Mouse (Mus musculus): Measurements from ENCODE around the gene Ggt6. TPM values are rescaled to one million over a fixed set of nuclear protein-coding genes. Genes with fewer than 3 reads are reported as not detected.

Ggt6 gene
- total and polyA plus RNA-seq, 3 experiments: 0.04 TPM; not detected in 2

DNA sequence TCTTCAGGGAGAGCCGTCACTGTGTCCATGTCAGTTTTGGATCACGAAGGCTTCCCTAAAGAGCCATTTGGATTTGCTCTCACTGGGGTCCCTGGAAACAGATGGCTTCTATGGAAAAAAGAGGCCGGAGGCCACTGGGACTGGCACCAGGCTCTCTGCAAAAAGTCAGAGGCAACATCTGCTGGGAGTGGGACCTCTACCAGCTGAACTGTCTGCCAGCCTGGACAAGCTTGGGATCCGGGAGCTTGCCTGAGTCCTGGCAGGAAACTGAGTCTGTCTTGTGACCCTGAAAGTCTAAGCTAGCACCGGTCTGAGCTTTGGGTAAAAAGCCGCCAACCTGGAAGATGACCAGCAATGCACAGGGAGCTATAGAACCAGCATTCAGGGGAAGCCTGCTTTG lies 36.1 kb downstream of the Ggt6 start:
- no peak overlapping the region for H3K9ac ChIP-seq (ENCODE audit: control insufficient read depth, low read depth, low read length, poor library complexity, severe bottlenecking)
- no peak overlapping the region for H3K4me3 ChIP-seq (ENCODE audit: control insufficient read depth in 1 of 2, insufficient read depth in 1 of 2, low read depth in 2 of 2, low read length in 2 of 2)
- H3K4me1 ChIP-seq (ENCODE audit: control insufficient read depth in 1 of 2, insufficient read depth in 2 of 2, low read length in 2 of 2): peaks cover 24 to 61% of the 10 kb centered on the region in 2 experiments
- peaks cover 0 to 34% of the 10 kb centered on the region in 2 experiments; a peak in 2 of 4 replicates for H3K36me3 ChIP-seq (ENCODE audit: control insufficient read depth in 1 of 2, insufficient read depth in 2 of 2, low read length in 2 of 2)
- TF ChIP-seq MYC (IDR thresholded peaks at IDR 0.05; ENCODE audit: low read depth, low read length) (no peak), TAL1 (IDR thresholded peaks at IDR 0.05; ENCODE audit: low read length) (no peak), ZC3H11A (IDR thresholded peaks at IDR 0.05; ENCODE audit: low read depth, low read length) (no peak), NELFE (IDR thresholded peaks at IDR 0.05; ENCODE audit: low read depth, low read length) (no peak), GATA1 (IDR thresholded peaks at IDR 0.05; ENCODE audit: low read depth, low read length) (no peak), TCF12 (IDR thresholded peaks at IDR 0.05; ENCODE audit: low read depth, low read length) (no peak), HCFC1 (IDR thresholded peaks at IDR 0.05; ENCODE audit: low read depth, low read length) (no peak), SMC3 (IDR thresholded peaks at IDR 0.05; ENCODE audit: low read depth, low read length) (no peak), UBTF (IDR thresholded peaks at IDR 0.05; ENCODE audit: borderline replicate concordance, insufficient read depth, low read depth, low read length) (no peak), E2F4 (IDR thresholded peaks at IDR 0.05; ENCODE audit: borderline replicate concordance, low read depth, low read length) (no peak), BHLHE40 (IDR thresholded peaks at IDR 0.05; ENCODE audit: borderline replicate concordance, low read depth, low read length) (no peak)
- DNase-seq (ENCODE audit: low read depth, low spot score): no peak
- H3K9me3 ChIP-seq (replicated peaks; ENCODE audit: insufficient read depth, low read length): no peaks in the 10 kb centered on the region
- no peak overlapping the region for H3K27ac ChIP-seq (ENCODE audit: control insufficient read depth, low read depth, low read length)
- no peaks in the 10 kb centered on the region for H3K27me3 ChIP-seq (ENCODE audit: control insufficient read depth in 1 of 2, insufficient read depth in 2 of 2, low read length in 2 of 2)
- H3K79me2 ChIP-seq (ENCODE audit: control insufficient read depth, insufficient read depth, low read length, poor library complexity): no peaks in the 10 kb centered on the region

- no peaks in the 10 kb centered on the region for H3K27me3 ChIP-seq (ENCODE audit: control insufficient read depth in 1 of 2, insufficient read depth in 2 of 2, low read length in 2 of 2)
- H3K4me1 ChIP-seq (ENCODE audit: control insufficient read depth in 1 of 2, insufficient read depth in 2 of 2, low read length in 2 of 2): peaks cover 18 to 53% of the 10 kb centered on the region in 2 experiments
Observed at GRCm38 (mm10) chr11:72473540-72473939, 38.2 kb downstream of the Ggt6 start.

More at GRCm38 (mm10) chr11:72473540-72473939, 38.2 kb downstream of the Ggt6 start:
- TF ChIP-seq MAFK (IDR thresholded peaks at IDR 0.05; ENCODE audit: borderline replicate concordance, low read depth, low read length) (no peak), CTCF (IDR thresholded peaks at IDR 0.05 in 2 of 3, conservative IDR thresholded peaks at IDR 0.05 in 1 of 3; ENCODE audit: control insufficient read depth in 1 of 3, insufficient read depth in 1 of 3, low read depth in 2 of 3, low read length in 3 of 3, poor library complexity in 1 of 3, severe bottlenecking in 1 of 3) (no peak), RCOR1 (IDR thresholded peaks at IDR 0.05; ENCODE audit: low read depth, low read length) (no peak), E2F4 (IDR thresholded peaks at IDR 0.05; ENCODE audit: borderline replicate concordance, low read depth, low read length) (no peak), ZC3H11A (IDR thresholded peaks at IDR 0.05; ENCODE audit: low read depth, low read length) (no peak), CHD1 (IDR thresholded peaks at IDR 0.05; ENCODE audit: low read depth, low read length) (no peak), SMC3 (IDR thresholded peaks at IDR 0.05; ENCODE audit: low read depth, low read length) (no peak), POLR2AphosphoS2 (IDR thresholded peaks at IDR 0.05; ENCODE audit: low read length) (no peak), GATA1 (IDR thresholded peaks at IDR 0.05; ENCODE audit: low read depth, low read length) (no peak), NRF1 (IDR thresholded peaks at IDR 0.05; ENCODE audit: insufficient read depth, low read depth, low read length, poor library complexity, severe bottlenecking) (no peak), CHD2 (IDR thresholded peaks at IDR 0.05; ENCODE audit: low read length) (no peak), UBTF (IDR thresholded peaks at IDR 0.05; ENCODE audit: borderline replicate concordance, insufficient read depth, low read depth, low read length) (no peak), ZNF384 (IDR thresholded peaks at IDR 0.05; ENCODE audit: low read depth, low read length) (no peak), USF1 (IDR thresholded peaks at IDR 0.05; ENCODE audit: low read depth, low read length) (no peak)
- no peak overlapping the region for H3K4me3 ChIP-seq (ENCODE audit: control insufficient read depth in 1 of 2, insufficient read depth in 1 of 2, low read depth in 2 of 2, low read length in 2 of 2)
- H3K9ac ChIP-seq (ENCODE audit: control insufficient read depth, low read depth, low read length, poor library complexity, severe bottlenecking): no peak overlapping the region
- no peak overlapping the region for H3K27ac ChIP-seq (ENCODE audit: control insufficient read depth, low read depth, low read length)
- no peaks in the 10 kb centered on the region for H3K79me2 ChIP-seq (ENCODE audit: control insufficient read depth, insufficient read depth, low read length, poor library complexity)
- peaks cover 0 to 28% of the 10 kb centered on the region in 2 experiments; a peak in 2 of 4 replicates for H3K36me3 ChIP-seq (ENCODE audit: control insufficient read depth in 1 of 2, insufficient read depth in 2 of 2, low read length in 2 of 2)
- no peak for DNase-seq (ENCODE audit: low read depth, low spot score)
- no peaks in the 10 kb centered on the region for H3K9me3 ChIP-seq (replicated peaks; ENCODE audit: insufficient read depth, low read length)

Data from MEL (cell line).